Mouse (Mus musculus): Measurements from ENCODE around the gene Hnrnpa1. TPM values are rescaled to one million over a fixed set of nuclear protein-coding genes. Genes with fewer than 3 reads are reported as not detected.

Hnrnpa1 gene
- polyA plus RNA-seq, 1 experiment = 62.6 TPM

DNA sequence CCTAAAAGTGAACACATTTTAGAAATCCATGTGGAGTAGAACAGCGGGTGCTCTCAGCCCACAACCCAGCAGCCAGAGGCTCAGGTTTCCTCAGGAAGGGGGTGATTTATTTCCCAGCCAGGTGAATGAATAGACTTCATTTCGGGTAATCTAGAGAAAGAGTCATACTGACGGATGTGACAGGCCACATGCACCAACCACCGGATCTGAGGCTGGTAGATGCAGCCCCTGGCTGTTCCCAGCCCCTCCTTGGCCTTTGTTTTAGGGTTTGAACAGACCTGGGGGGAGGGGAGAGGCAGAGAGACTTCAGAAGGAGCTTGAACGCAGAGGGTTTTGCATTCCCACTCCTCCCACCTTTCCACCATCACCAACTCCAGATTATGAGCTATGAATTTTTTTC lies 55.6 kb downstream of the Hnrnpa1 start:
- no peak for DNase-seq (ENCODE audit: low read depth in 1 of 2, low spot score in 2 of 2)
- Histone ChIP-seq H3K27ac (ENCODE audit: insufficient read depth, low read length) (no peak overlapping the region), H3K36me3 (ENCODE audit: control insufficient read depth, insufficient read depth, low read length) (peaks cover 33% of the 10 kb centered on the region), H3K4me1 (ENCODE audit: control insufficient read depth, insufficient read depth, insufficient read length) (no peaks in the 10 kb centered on the region), H3K27me3 (ENCODE audit: control insufficient read depth, insufficient read depth, low read length) (no peaks in the 10 kb centered on the region), H3K4me3 (ENCODE audit: extremely low read depth, insufficient read depth, insufficient read length) (no peak overlapping the region)
- whole genome bisulfite sequencing = 27% methylated on average over 5 of the region's 5 CpGs
- TF ChIP-seq CTCF (IDR thresholded peaks at IDR 0.05; ENCODE audit: extremely low read depth, insufficient read depth, insufficient read length, insufficient replicate concordance) = no peak
- no peak for TF ChIP-seq POLR2A (IDR thresholded peaks at IDR 0.05; ENCODE audit: low read depth, low read length)

Other genes starting within 250 kb of the Hnrnpa1 start
- gene Hoxc8, start 249.8 kb upstream of the Hnrnpa1 start, polyA plus RNA-seq (2012; rRNA removed) = not detected in 2 replicates
- gene Hoxc6, start 242.2 kb upstream of the Hnrnpa1 start, polyA plus RNA-seq (2012; rRNA removed) = 0.07 TPM in 1 of 2 replicates, not detected in the other
- gene Hoxc4, start 221.5 kb upstream of the Hnrnpa1 start, polyA plus RNA-seq (2012; rRNA removed) = 0.13 and 0.25 TPM in 2 replicates
- gene Smug1, start 73.3 kb upstream of the Hnrnpa1 start, polyA plus RNA-seq (2012; rRNA removed) = 10.6 and 12.5 TPM in 2 replicates
- gene Cbx5, start 616 bp upstream of the Hnrnpa1 start, polyA plus RNA-seq (2012; rRNA removed) = 6.4 and 6.8 TPM in 2 replicates
- gene Nfe2, start 18.0 kb downstream of the Hnrnpa1 start, polyA plus RNA-seq (2012; rRNA removed) = 56.5 and 80.1 TPM in 2 replicates
- gene Copz1, start 32.3 kb downstream of the Hnrnpa1 start, polyA plus RNA-seq (2012; rRNA removed) = 43.2 and 46.8 TPM in 2 replicates
- 0.33 and 0.49 TPM in 2 replicates for gene Gpr84, start 70.2 kb downstream of the Hnrnpa1 start, polyA plus RNA-seq (2012; rRNA removed)
- 28.1 and 31.0 TPM in 2 replicates for gene Zfp385a, start 99.7 kb downstream of the Hnrnpa1 start, polyA plus RNA-seq (2012; rRNA removed)
- gene Itga5, start 126.3 kb downstream of the Hnrnpa1 start, polyA plus RNA-seq (2012; rRNA removed) = 7.1 and 8.0 TPM in 2 replicates
- gene Gtsf1, start 190.0 kb downstream of the Hnrnpa1 start, polyA plus RNA-seq (2012; rRNA removed) = not detected in 2 replicates
- not detected in 2 replicates for gene Gtsf2, start 208.0 kb downstream of the Hnrnpa1 start, polyA plus RNA-seq (2012; rRNA removed)
- 64.8 and 74.2 TPM in 2 replicates for gene Nckap1l, start 213.4 kb downstream of the Hnrnpa1 start, polyA plus RNA-seq (2012; rRNA removed)